Mouse (Mus musculus): ENCODE measurements around the gene Svip. TPM values are rescaled to one million over a fixed set of nuclear protein-coding genes. Genes with fewer than 3 reads are reported as not detected.
A peak's percentile ranks its signal among the peaks of the same experiment; 100 is the strongest.

Gene Svip
- polyA plus RNA-seq, 1 experiment from 2014 or later, result 21.1 TPM

DNA sequence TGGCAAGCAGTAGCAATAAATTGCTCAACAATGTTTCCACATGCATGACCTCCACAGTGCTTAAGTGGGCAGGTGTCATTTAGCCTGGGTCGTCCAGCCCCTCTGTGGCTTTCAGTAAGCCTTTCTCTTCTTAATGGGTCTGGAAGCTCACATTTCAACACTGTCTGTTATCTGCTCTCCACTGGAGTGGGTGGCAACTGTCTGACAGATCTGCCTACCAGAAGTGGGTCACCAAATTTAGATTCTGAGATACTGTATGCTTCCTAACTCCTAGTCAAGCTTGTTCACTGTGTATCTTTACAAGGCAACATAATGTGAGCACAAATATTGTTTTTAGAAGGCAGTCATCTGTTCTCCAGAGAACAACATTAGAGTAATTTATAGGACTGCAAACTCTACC lies 23.5 kb downstream of the Svip start:
- no peak for ATAC-seq (ENCODE audit: low FRiP score)
- H3K9ac ChIP-seq, result no peak overlapping the region
- no peak overlapping the region for H3K4me2 ChIP-seq
- H3K27me3 ChIP-seq, result no peaks in the 10 kb centered on the region
- 42% methylated on average over 1 of the region's 1 CpGs for WGBS
- no peaks in the 10 kb centered on the region for H3K36me3 ChIP-seq (replicated peaks)
- H3K27ac ChIP-seq, result no peak overlapping the region
- no peak overlapping the region for H3K4me3 ChIP-seq (replicated peaks)
- H3K9me3 ChIP-seq, result no peaks in the 10 kb centered on the region
- H3K4me1 ChIP-seq, result no peaks in the 10 kb centered on the region

DNA sequence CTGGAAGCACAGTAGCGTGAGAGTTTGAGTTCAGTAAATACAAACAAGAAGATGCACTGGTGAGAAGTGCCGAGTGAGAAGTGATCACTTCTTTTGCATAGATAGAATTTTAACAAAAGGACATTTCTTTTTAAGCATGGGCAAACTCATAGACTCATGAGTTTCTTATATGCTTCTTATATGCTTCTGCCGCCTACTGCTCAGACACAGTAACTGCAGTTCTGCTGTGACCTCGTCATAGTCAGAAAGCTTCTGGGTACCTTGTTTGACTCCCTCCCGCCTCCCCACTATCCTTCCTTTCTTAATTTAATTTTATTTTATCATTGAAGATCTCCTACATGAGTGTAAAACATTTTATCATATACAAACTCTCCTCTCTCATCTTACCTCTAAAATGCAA lies 26.5 kb downstream of the Svip start:
- H3K27me3 ChIP-seq, result no peaks in the 10 kb centered on the region
- no peak overlapping the region for H3K27ac ChIP-seq
- ATAC-seq (ENCODE audit: low FRiP score), result no peak
- 45% methylated on average over 5 of the region's 5 CpGs for WGBS
- no peaks in the 10 kb centered on the region for H3K36me3 ChIP-seq (replicated peaks)
- no peak overlapping the region for H3K4me2 ChIP-seq
- no peak overlapping the region for H3K4me3 ChIP-seq (replicated peaks)
- no peaks in the 10 kb centered on the region for H3K9me3 ChIP-seq
- H3K4me1 ChIP-seq, result peaks cover 6% of the 10 kb centered on the region
- no peak overlapping the region for H3K9ac ChIP-seq

DNA sequence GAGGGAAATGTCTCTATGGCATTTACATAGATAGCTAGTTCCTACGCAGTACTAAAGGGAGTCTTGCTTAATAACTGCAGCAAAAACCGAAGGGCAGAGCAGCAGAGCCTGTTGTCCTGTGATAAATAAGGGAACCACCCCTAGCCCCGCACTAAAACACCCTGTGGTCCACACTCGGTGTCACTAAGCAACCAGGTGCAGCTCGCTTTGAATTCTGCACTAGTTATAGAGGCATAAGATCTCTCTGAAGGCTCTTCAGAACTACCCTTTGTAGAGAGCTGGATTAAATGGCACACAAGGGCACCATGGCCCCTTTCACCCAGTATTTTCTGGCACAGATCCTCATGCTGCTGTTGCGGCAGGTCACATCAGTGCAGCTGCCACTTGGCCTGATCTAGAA lies 30.6 kb downstream of the Svip start:
- no peak overlapping the region for H3K9ac ChIP-seq
- no peaks in the 10 kb centered on the region for H3K9me3 ChIP-seq
- H3K36me3 ChIP-seq (replicated peaks), result no peaks in the 10 kb centered on the region
- 47% methylated on average over 6 of the region's 6 CpGs for WGBS
- no peaks in the 10 kb centered on the region for H3K27me3 ChIP-seq
- no peak overlapping the region for H3K4me3 ChIP-seq (replicated peaks)
- H3K27ac ChIP-seq, result no peak overlapping the region
- H3K4me1 ChIP-seq, result peaks cover 9% of the 10 kb centered on the region
- no peak overlapping the region for H3K4me2 ChIP-seq
- no peak for ATAC-seq (ENCODE audit: low FRiP score)

DNA sequence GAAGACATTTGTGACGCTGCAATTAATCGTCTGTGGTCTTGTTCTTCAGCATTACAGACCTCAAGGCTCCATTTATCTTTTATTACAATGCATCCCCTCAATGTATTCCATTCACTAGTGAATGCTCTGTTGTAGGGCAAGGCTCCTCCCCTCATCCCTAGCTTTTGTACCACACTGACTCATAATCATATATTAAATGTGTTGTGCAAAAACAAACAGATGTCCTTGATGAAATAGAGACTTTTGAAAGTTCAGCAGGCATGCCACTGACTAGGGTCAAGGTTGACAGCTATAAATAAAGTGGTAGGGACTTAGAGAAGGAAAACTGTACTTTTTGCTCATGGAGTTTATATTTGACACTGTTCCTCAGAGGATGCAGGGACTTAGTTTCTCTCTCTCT lies 32.3 kb downstream of the Svip start:
- Histone ChIP-seq H3K4me2 (no peak overlapping the region), H3K9ac (no peak overlapping the region), H3K27ac (no peak overlapping the region), H3K4me3 (replicated peaks) (no peak overlapping the region), H3K27me3 (no peaks in the 10 kb centered on the region), H3K36me3 (replicated peaks) (no peaks in the 10 kb centered on the region), H3K9me3 (no peaks in the 10 kb centered on the region), H3K4me1 (peaks cover 9% of the 10 kb centered on the region)
- no peak for ATAC-seq (ENCODE audit: low FRiP score)
- WGBS, result 65% methylated on average over 2 of the region's 2 CpGs

DNA sequence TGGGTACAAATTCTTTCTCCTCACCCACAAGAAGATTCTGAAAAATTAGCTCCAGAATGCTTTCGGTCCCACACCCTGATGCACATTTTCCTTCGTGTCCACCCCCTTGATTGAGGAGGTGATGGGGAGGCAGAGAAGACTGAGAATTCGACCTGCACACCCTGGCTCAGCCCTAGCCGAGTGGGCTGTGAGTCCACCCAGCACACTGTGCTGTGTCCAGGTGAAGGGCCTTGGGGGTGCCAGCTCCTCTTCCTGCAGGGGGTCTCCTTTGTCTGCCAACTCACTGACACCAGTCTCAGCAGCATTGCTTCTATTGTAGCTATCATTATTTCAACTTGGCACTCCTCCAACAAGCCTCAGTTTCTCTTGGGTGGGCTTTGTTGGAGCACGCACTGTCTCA lies 32.7 kb downstream of the Svip start:
- WGBS, result 71% methylated on average over 5 of the region's 5 CpGs
- no peak overlapping the region for H3K4me2 ChIP-seq
- no peaks in the 10 kb centered on the region for H3K36me3 ChIP-seq (replicated peaks)
- H3K27ac ChIP-seq, result no peak overlapping the region
- peaks cover 9% of the 10 kb centered on the region for H3K4me1 ChIP-seq
- H3K27me3 ChIP-seq, result no peaks in the 10 kb centered on the region
- H3K9ac ChIP-seq, result no peak overlapping the region
- no peak overlapping the region for H3K4me3 ChIP-seq (replicated peaks)
- H3K9me3 ChIP-seq, result no peaks in the 10 kb centered on the region
- peak; percentile 50; the same call in 1 of the 2 replicates for ATAC-seq (ENCODE audit: low FRiP score)

DNA sequence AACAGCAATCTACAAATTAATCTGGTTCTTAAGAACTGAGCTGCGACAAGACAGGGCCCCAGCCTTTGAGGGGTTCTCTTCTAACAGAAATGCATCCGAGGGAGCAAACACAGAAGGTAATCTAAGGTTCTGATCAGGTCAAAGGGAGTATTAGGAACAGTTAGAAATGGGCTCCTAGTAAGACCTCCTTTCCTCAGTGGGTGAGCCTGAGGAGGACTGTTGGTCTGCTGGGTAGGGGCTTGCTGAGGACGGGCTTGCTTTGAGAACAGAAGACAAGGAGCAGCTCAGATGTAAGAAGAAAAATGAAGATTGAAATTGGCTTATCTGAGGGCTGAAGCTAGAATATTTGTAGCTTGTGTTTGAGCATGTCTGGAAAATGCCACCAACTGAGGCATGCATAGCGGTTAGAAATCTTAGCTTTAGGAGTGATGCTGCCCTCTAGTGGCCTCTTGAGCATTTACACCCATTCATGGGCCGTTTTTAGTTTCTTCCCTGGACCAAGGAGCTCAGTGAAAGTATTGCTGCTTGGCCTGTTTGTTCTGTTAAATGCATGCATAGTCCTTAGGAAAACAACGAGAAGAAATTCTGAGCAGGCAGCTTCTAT lies 33.5 kb downstream of the Svip start:
- Histone ChIP-seq H3K4me3 (replicated peaks) (no peak overlapping the region), H3K36me3 (replicated peaks) (no peaks in the 10 kb centered on the region), H3K4me2 (no peak overlapping the region), H3K4me1 (peaks cover 9% of the 10 kb centered on the region), H3K27ac (no peak overlapping the region), H3K9me3 (no peaks in the 10 kb centered on the region), H3K9ac (no peak overlapping the region), H3K27me3 (no peaks in the 10 kb centered on the region)
- ATAC-seq (ENCODE audit: low FRiP score), result peak; percentile 72
- WGBS, result 38% methylated on average over 6 of the region's 6 CpGs

DNA sequence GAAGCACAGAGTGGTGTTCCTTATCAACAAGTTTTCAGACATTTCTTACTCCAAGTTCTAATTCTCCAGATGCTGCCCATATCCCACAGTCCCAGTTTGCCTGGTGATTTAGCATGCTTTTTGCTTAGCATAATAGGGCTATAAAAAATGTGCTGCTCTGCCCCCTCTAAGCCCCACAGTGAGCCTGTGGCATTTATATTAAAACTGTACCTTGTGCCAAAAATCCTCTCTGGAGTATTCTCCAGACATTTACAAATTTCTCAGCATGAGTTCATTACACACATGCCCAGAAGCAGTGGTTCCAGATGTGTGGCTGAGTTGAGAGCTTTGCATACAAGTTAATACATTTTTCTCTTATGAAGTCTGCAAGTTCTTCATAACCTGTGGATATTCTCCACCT lies 36.4 kb downstream of the Svip start:
- Histone ChIP-seq H3K4me2 (no peak overlapping the region), H3K4me1 (peaks cover 3% of the 10 kb centered on the region; the same call in 1 of the 2 replicates), H3K27me3 (no peaks in the 10 kb centered on the region), H3K4me3 (replicated peaks) (no peak overlapping the region), H3K9ac (no peak overlapping the region), H3K27ac (no peak overlapping the region), H3K9me3 (no peaks in the 10 kb centered on the region), H3K36me3 (replicated peaks) (no peaks in the 10 kb centered on the region)
- ATAC-seq (ENCODE audit: low FRiP score), result no peak

DNA sequence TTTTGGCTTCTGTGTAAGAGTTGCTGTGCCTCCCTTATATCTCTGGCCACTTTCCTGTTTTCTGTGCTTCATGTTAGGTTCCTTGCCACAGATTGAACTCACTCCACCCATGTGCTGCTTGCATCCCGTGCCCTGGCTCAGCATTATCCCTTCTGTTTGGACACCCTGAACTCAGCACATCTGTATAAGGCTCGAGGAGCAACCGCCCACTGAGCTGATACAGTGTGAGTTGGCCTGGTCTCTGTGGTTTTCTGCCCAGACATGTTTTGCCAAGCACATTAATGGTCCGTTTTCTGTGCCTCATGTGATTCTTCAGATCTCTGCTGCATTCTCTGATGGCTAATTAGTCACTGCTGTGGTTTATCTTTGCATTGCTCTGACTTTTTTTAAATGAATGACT lies 38.2 kb downstream of the Svip start:
- 90% methylated on average over 4 of the region's 4 CpGs for WGBS
- H3K27ac ChIP-seq, result no peak overlapping the region

DNA sequence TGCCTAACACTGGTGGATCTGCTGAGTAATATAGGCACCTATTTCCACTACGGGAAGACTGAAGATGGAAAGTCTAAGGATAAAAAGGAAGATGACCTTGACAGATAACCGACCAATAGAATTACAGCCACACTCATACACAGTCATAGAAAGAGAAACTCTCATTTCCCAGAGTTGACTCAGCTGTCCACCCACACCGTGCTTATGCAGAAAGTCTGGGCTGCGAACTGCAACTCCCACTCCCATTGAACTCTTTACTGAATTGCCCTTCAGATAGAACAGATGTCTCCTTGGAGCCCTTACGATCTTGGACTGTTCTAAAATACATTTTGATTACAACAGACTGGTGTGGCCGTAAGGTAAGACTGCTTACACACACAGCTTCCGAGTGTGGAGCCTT lies 41.1 kb downstream of the Svip start:
- no peak overlapping the region for H3K4me2 ChIP-seq
- H3K9ac ChIP-seq, result no peak overlapping the region
- no peaks in the 10 kb centered on the region for H3K36me3 ChIP-seq (replicated peaks)
- no peak overlapping the region for H3K27ac ChIP-seq
- no peak overlapping the region for H3K4me3 ChIP-seq (replicated peaks)
- no peaks in the 10 kb centered on the region for H3K9me3 ChIP-seq
- no peaks in the 10 kb centered on the region for H3K27me3 ChIP-seq
- ATAC-seq (ENCODE audit: low FRiP score), result no peak
- H3K4me1 ChIP-seq, result peaks cover 11% of the 10 kb centered on the region
- 96% methylated on average over 7 of the region's 7 CpGs for WGBS

More for the DNA sequence above, 38.2 kb downstream of the Svip start:
- H3K9me3 ChIP-seq, result no peaks in the 10 kb centered on the region
- H3K4me3 ChIP-seq (replicated peaks), result no peak overlapping the region
- no peaks in the 10 kb centered on the region for H3K36me3 ChIP-seq (replicated peaks)
- H3K9ac ChIP-seq, result no peak overlapping the region
- H3K27me3 ChIP-seq, result no peaks in the 10 kb centered on the region
- no peak for ATAC-seq (ENCODE audit: low FRiP score)
- H3K4me1 ChIP-seq, result peaks cover 3% of the 10 kb centered on the region; the same call in 1 of the 2 replicates
- H3K4me2 ChIP-seq, result no peak overlapping the region

DNA sequence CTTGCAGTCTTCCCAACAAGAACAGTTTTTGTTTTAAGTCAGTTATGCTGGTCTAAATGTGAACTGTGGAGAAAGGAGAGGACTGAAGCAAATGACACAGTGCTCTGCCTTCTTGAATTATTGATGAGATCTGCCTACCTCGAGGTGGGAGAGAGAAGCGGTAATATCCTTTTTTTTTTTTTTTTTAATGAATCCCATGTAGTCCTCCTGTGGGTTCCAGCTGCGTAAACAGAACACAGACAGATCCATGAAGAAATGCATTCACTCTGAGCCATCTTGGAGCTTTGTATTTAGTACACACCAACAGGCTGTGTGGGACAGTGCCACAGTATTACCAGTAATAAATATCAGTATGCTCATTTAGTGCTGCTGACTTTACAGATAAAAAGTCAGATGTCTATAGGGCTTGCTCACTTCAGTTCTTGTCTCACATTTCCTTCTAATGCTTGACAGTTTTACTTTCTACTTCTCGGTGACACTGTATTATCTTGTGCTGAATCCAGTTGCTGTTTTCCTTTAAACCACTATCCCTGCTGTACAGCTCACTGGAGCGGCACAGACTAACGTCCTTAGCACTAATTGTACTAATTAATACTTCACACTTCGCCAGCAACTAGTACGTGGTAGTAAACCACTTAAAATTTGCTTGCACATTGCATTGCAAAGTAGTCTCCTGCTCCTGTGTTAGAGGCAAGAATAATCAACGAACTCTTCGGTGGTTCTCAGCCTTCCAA lies 43.4 kb downstream of the Svip start:
- H3K4me1 ChIP-seq, result peaks cover 11% of the 10 kb centered on the region
- 0 out of 2 replicates have a peak overlapping the region, but pooled peaks have one; percentile 31 for H3K27ac ChIP-seq
- no peak overlapping the region for H3K4me2 ChIP-seq
- 47% methylated on average over 10 of the region's 10 CpGs for WGBS
- H3K27me3 ChIP-seq, result no peaks in the 10 kb centered on the region
- no peak overlapping the region for H3K4me3 ChIP-seq (replicated peaks)
- no peak overlapping the region for H3K9ac ChIP-seq
- no peaks in the 10 kb centered on the region for H3K9me3 ChIP-seq
- no peaks in the 10 kb centered on the region for H3K36me3 ChIP-seq (replicated peaks)
- ATAC-seq (ENCODE audit: low FRiP score), result peak; percentile 57; the same call in 1 of the 2 replicates

DNA sequence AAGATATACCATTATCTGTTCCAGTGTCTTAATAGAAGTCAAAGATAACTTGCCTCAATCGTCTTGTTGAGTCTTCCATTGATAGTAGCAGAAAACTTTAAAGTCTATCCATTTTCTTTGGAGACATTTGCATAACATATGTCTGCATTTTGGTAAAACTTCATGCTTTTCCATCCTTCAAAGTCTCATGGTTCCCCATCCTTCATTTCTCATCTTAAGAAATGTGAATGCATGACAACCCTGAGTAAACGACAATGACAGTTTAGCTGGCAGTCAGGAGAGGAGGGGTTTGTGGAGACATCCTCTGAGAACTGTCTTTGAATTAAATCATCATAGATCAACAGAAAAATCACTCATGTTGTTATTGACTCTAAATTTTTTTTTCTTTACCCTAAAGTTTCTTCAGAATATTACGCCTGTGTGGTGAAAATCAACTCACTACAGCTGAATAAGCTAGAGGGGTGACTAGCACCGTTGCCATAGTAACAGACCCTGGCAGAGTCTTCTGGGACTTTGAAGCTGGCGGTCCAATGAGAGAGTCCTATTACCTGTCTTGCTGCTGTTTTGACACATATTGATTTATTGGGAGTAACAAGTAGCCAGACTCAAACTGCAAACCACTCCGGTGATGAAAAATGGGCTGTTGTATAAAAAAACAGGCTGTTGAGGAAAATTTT lies 45.0 kb downstream of the Svip start:
- ATAC-seq (ENCODE audit: low FRiP score), result peak; percentile 83
- H3K36me3 ChIP-seq (replicated peaks), result no peaks in the 10 kb centered on the region
- WGBS, result 50% methylated on average over 6 of the region's 6 CpGs
- no peak overlapping the region for H3K9ac ChIP-seq
- no peaks in the 10 kb centered on the region for H3K27me3 ChIP-seq
- peaks cover 12% of the 10 kb centered on the region for H3K4me1 ChIP-seq
- H3K9me3 ChIP-seq, result no peaks in the 10 kb centered on the region
- no peak overlapping the region for H3K4me2 ChIP-seq
- H3K27ac ChIP-seq, result no peak overlapping the region
- no peak overlapping the region for H3K4me3 ChIP-seq (replicated peaks)

DNA sequence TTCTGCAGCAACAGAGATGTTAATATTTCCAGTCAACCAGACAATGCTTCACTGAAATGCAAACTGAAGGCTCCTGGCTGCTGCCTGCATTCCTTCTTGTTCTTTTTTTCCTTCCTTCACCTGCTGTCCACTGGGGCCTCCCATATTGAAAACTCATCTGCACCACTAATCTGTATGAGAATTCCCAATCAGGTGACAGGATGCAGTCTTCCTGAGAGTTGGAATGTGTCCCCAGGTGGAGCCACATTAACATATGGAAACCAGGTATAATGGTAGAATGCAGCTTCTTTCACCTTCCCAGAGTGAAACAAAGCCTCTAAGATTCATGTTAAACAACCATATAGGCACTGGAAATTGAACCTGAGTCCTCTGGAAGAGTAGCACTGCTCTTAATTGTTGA lies 48.1 kb downstream of the Svip start:
- ATAC-seq (ENCODE audit: low FRiP score), result no peak
- Histone ChIP-seq H3K4me1 (peaks cover 19% of the 10 kb centered on the region), H3K27me3 (no peaks in the 10 kb centered on the region), H3K9ac (no peak overlapping the region), H3K36me3 (replicated peaks) (no peaks in the 10 kb centered on the region), H3K9me3 (no peaks in the 10 kb centered on the region), H3K4me3 (replicated peaks) (no peak overlapping the region), H3K4me2 (no peak overlapping the region), H3K27ac (no peak overlapping the region)

Data from forebrain, embryonic 12.5 days (tissue).